Mouse (Mus musculus): ENCODE results near the gene Bahcc1.

GRCm38 (mm10) chr11:120311561-120311960, 78.8 kb downstream of the Bahcc1 start:
- TF ChIP-seq CTCF (IDR thresholded peaks at IDR 0.05; ENCODE audit: low read depth) (no peak), EP300 (IDR thresholded peaks at IDR 0.05; ENCODE audit: low read depth) (no peak)
